Mouse (Mus musculus) ZHBTc4 (cell line): ENCODE measurements at regions not wholly inside any gene's neighbourhood (a gene's known extent, or its start where the extent isn't known, plus 50 kb on each side); places are given as distances from the start of the nearest gene placed in this dataset.

Experiments used
- DNase-seq: peaks from one replicate; pipeline ENCODE4 v3.0.0-alpha.2; 2011; ENCODE audit warnings: low read depth, low spot score

DNA sequence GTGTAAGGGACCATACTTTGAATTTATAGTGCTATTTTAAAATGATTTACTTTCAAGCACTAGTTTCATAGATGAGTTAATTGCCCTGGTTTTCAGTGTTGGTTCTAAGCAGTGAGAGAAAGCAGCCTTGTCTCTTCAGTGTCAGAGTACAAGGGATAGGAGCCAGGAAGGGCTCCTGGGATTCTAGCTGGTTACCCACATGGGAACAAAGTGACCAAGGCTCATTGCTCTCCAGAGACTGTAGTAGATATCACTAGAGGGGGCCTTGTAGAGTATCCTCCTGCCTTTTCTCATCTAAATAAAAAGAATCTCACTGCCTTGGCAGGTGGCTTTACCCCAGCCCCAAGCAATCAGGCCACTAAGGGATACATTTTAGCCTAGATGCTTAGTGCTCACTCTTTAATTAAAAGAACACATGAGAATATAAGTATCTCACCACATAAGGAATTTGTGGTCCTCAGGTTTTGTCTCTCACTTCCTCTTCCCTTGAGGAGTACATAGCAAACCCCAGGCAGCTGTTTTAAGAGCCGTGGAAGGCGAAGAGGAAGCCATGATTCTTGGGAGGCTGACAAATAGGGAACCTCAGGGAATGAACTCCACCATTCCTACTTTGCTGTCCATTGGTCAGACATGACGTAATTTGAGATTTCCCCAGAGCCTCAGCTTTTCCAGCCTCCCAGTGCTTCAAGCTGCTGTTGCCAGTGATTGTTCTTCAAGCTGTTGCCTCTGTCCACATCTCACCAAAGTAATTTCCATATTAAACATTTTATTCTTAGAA, 449.2 kb upstream of the Ube2e3 start:
- no peak for DNase-seq

DNA sequence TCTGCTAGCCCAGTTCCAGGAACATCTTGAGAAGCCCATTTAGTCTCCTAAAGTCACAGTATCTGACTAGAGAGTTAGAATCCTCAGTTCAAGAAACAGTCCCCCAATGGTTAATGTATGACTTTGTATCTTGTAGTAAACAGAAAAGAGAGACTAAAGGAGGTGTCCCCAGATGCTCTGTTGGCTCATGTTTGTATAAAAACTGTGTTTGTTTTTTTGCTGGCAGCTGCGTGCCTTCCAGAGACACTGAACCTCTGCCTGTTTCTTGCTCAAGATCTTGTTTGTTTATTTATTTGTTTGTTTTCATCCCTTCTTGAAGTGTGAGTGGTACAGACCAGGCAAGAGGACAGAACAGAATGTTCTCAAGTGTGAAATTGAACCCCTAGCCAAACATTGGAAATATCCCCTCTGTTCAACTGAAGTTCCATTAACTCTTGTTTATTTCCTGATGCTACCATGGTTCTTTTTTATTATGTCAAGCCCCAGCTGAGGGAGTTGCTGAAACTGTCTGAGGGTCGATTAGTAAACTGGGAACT, 451.3 kb upstream of the Ube2e3 start:
- no peak for DNase-seq

DNA sequence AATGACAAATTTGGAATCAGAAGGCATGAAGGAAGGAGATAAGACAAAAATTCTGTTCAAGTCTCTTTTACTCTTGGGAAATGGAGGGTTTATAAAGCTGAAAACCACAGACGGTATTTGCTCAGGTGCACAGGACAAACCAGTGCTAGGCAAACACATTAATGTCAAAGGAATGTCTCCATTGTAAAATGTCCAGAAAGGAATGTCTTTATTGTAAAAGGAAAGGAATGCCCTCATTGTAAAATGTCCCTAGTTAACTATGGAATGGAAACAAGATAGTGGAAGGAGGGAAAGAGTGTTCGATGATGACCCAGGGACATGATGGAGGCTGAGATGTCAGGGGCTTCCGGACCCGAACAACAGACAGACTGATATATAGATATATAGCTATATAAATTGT, 454.9 kb upstream of the Ube2e3 start:
- no peak for DNase-seq

DNA sequence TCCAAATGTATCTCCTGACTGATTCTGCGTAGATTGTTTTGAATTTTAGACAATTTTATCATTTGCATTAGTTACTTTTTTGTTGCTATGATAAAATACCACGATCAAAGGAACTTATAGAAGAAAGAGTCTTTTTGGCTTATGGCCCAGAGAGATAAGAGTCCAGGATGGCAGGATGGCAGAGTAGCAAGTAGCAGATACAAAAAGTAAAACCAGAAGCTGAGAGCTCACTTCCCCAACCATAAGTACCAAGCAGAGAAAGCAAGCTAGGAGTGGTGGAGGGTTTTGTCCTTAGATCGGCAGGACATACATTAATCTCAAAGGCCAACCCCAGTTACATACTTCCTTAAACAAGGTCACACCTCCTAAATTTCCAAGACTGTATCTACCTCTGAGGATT, 457.7 kb upstream of the Cwc22 start:
- DNase-seq, result no peak

DNA sequence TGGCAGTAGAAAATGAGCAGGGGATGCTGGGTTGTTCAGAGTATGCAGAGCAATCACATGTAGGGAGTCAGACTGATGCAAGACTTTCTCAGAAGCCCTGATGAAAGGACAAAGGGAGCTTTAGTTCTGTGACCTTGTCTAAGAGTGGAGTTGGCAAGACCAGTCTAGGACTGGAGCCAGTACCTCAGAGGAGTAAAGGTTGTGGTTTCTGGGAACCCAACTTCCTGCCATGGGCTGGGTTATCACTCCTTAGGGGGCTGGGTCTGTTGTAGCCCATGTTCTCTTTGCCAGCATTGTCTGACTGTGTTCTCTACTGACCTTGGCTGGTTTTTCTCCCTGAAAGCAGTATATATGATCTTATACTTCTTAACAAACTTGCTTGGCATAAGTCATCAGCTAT, 453.1 kb upstream of the Cwc22 start:
- no peak for DNase-seq

- DNase-seq, result no peak
Measured at GRCm38 (mm10) chr2:78396924-78397323, 450.7 kb upstream of the Cwc22 start.

- DNase-seq, result no peak
Measured at GRCm38 (mm10) chr2:78393090-78393489, 446.9 kb upstream of the Cwc22 start.

DNA sequence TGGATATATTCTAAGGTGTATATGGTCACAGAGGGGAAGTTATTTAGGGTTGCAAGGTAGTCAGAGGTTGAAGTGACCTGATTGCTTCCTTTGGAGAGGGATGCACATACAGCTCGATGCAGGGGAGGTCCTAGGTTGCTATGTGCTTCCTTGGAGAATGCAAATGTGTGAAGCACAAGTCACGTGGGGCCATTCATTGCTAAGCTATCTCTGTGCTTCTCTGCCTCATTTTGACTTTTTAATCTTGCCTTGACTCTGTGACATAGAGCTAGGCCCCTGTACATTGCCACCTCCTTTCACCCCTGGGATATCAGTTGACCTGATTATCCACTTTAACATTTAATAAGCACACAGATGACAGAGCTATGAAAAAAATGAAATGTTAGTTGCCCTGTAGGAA, 446.2 kb upstream of the Cwc22 start:
- DNase-seq, result no peak

DNA sequence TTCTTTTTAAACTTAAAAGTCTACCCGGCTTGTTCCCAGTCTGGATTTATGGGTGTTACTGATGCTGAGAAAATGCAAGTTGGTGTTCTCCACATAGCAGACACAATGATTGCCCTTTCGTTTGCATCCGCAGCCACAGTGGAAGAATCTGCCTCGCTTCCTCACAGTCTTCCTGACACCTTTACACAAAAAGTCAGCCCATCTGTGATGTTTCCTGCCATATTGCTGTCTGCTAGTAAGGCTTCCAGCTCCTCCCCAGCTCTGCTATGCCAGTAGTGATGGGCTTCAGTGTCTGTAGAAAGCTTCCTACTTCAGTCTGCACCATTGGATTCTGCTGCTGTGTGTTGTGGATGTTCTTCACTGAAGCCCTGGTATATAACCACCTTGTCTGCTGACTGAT, 441.8 kb upstream of the Cwc22 start:
- DNase-seq, result no peak

DNA sequence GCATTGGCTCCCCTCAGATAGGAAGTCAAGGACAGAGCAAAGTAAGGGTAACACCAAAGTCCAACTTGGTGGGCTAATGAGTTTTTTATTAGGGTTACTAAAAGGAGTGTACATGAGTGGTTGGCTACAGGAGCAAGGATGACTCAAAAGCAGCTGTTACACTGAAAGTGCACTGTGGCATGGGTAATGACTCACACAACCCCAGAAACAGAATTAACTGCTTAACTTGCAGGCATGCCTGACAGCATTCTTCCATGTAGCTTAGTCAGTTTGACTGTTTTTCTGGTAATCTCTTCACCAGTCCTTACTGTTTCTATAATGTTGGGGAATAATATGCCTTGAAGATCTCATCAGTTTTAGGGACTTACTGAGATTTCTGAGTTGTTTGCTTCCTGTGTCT, 435.1 kb upstream of the Cwc22 start:
- DNase-seq, result no peak

DNA sequence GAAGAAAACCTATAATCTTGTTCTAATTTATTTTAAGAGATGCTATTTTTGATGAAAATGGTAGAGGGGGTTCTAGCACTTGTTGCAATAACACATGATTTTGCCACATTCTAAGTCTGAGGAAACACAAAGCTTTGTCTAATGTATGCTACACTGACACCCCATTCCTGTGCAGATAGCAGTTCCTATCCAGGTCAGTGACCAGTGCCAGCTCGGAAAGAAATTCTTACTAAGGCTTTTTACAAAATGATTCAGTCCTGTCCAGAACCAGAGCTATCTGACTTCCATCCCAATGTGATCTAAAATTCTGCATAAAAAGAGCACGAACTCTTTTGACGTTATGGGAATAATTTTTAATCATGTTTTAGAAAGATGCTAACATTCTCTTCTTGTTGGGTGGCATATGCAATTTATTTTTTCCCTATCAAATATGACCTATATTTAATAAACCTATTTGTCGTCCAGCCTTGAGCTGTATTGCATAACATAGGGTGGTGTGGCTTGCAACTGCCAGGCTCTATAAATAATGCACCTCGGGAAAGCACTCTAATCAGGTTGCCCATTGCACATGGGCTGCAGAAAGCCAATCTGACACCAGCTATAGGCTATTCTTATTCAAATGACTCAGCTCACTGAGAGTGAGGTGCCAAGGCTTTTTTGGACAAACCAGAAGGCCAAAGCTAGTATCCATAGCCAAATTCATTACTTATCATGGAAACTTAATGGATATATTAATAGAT, 385.7 kb upstream of the Cwc22 start:
- DNase-seq, result no peak

DNA sequence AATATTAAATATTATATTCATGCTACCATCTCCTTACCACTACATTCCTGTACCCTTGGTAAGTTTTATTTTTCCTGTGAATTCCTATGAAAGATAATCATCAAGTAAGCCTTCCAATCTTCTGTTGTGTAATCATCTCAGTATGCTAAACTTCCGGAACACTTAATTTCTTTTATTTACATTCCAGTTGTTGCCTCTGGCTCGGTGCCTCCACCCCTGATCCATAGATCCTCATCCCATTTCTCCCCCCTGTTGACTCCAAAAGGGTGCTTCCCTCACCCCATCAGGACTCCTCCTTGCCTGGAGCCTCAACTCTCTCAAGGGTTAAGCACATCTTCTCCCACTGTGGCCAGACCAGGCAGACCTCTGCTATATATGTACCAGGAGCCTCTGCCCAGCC, 379.9 kb upstream of the Cwc22 start:
- no peak for DNase-seq

DNA sequence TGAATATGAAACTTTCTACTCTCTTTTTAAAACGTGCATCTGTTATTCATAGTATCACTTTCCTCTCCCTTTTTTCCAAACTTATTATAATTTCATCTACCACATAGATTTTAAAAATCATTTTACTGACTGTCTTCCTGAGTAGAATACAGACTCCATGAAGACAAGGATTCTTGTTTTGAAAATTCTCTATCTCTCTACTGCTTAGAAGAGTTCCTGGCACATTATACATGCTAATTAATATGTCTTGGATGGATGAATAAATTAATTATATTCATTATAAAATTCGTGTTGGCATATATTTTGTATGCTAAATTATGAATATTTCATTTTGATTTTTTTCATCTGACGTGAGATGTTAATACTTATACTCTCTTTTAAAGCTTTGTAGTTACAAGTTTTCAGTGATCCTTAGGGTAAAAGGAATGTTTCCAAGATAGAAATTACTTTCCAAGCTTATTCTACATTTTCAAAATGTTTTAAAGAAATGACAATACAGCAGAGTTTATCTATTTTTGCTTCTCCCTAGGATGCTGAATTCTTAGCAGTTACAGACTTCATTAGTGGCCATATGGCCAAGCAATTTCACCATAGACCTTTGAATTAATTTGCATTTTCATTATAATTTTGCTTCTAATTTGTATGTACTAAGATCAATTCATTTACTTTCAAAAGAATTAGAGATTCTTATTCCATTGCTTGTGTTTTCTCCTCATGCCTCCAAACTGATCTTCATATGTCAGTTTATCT, 376.2 kb upstream of the Cwc22 start:
- DNase-seq, result no peak

DNA sequence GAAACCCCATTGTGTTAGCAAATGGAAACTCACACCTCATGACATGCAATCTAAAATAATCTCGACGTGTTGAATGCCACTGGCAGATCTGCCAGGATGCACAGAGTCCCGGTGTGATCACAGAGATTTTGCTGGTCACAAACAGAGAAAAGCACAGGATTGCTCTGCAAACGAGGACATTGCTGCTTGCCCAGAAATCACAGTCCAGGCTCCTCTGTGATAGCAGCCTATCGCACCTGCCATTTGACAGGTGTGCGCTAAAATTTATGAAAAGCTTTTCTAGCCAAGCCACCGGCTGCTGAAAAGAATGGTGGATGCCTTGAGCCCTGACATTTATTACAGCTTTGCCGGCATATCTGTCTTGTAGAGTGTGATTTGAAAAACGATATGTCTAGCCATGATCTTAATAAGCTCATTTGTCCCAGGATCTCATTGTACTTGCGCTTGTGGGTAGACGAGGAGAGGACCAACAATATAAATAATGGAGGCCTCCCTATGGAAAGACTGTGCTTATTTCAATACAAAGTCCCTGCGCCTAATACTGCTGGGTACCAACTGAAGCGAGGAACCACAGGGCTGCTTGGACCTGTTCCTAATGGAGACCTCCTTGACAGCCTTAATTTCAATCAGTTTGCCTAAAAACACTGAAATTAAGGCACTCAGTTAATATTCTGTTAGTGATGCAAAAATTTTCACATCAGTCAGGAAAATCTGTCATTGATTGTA, 365.8 kb upstream of the Cwc22 start:
- no peak for DNase-seq

GRCm38 (mm10) chr2:78309361-78309760, 363.2 kb upstream of the Cwc22 start:
- DNase-seq, result peak; percentile 67

GRCm38 (mm10) chr2:78306897-78307296, 360.7 kb upstream of the Cwc22 start:
- no peak for DNase-seq

GRCm38 (mm10) chr2:78291665-78292064, 345.5 kb upstream of the Cwc22 start:
- DNase-seq, result no peak

DNA sequence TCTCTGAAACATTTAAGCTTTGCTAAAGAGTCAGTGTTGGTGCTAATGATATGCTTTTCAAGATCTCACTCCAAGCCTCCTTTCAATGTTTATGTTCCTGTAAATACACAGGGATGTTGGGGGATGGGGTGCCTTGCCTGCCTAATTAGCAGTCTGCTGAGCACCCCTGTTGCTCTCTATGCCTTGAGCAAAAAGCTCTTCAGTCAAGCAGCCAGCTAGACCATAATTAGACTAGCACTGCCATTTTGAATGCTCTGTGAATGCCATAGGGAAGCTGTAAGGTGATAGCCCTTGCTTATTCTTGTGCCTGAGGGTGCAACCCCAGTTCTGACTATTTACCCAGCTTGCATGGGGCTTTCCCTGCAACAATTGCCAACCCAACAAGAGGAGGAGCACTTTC, 338.6 kb upstream of the Cwc22 start:
- DNase-seq, result no peak

DNA sequence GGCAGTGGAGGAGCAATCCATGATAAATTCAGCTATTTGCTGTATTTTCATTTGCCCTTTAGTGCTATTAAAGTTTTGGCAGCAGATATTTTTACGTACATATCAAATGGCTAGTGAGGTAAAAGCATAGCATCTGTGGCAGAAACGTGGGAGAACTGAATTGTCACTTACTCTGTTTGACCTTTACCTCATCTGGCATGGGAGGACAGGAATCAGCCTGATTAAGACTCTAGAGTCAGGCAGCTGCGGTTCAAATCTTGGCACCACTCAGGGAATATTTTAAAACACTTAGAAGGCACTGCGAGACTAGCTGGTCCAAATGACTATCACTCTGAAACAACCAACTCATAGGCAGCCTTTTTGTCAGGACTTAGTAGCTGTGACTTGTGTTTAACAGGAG, 337.4 kb upstream of the Cwc22 start:
- no peak for DNase-seq

DNA sequence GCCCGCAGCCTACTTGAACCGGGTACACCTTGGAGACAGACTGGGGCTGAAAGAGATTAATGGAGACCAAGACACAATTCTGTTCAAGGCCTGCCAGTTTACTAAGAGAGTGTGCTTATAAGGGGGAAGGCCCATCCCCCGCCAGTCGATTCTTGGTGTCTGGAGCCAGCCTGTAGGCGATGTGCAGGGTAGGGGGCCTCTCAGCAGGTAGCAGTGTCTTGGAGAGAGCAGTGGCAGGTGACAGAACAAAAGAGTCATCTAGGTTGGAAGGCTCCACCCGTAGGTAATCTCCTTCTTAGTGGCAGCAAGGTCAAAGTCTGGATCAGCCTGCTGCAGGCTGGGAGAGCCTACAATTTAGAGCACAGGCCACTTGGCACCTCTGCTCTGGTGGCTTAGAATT, 335.7 kb upstream of the Cwc22 start:
- peak; percentile 88 for DNase-seq

DNA sequence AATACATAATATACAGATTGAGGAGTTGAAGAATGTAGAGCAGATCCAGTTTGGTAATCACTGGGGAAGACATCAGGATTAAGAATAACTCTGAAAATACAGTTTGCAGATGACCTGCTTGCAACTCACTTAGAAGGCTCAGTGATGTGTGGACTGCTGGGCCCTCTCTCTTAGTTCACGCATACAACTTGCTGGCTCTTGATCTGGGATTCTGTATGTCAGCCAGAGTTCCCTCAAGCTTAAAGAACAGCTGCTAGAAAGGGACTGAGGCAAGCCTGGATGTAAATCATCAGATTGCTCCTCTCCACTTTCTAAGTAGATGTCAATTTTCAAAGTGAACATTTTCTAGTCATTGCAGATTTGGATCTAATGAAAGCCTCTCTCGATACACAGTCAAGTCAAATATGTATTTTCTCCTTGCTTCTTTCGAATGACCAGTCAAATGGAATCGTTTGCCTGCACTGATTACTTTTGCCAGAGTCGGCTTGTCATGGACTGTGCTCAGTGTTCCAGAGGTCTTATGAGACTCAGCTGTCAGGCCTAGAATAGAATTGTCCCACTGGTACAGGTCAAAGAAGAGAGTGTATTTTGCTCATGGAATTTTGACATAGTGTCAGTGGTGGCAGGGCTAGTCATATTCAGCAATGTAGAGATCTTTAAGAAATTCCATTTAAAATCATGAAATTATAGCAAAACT, 334.2 kb upstream of the Cwc22 start:
- DNase-seq, result no peak
